8 mouse cellular contexts compared by ENCODE assay signal in genomic region chr10:62055408-62055807, GRCm38 (mm10).
DNase-seq lines count a peak whose midpoint lies in the region; ATAC-seq and TF ChIP-seq lines count a peak whose summit lies in the region.

No protein-coding gene starts in this region.

- DNase-seq in forebrain, embryonic 11.5 days (ENCODE audit: low spot score) = peak; percentile 60
- DNase-seq in urinary bladder, postnatal 25 days (ENCODE audit: low spot score) = peak; percentile 38
- no peak for DNase-seq in urinary bladder, postnatal 4 days (ENCODE audit: low spot score in 2 of 2)
- DNase-seq in layer of hippocampus, postnatal 10 days (ENCODE audit: low spot score in 2 of 2) = peak; percentile 62 to 74
- peak; percentile 38 for DNase-seq in thymus, postnatal 14 days

- no peaks in the 10 kb centered on the region for H3K4me1 ChIP-seq in forebrain, embryonic 11.5 days (replicated peaks; ENCODE audit: control insufficient read depth, insufficient read depth, low read length)
- H3K4me1 ChIP-seq in forebrain, embryonic 16.5 days (replicated peaks; ENCODE audit: control insufficient read depth, insufficient read depth, low read length) = no peaks in the 10 kb centered on the region
- H3K4me1 ChIP-seq in embryonic fibroblast, embryonic 13.5 days (ENCODE audit: control insufficient read depth, insufficient read depth, low read length) = no peaks in the 10 kb centered on the region
- peaks cover 5% of the 10 kb centered on the region; the same call in 1 of the 2 replicates for H3K4me1 ChIP-seq in midbrain, embryonic 13.5 days (replicated peaks)

- no peak overlapping the region for H3K4me2 ChIP-seq in forebrain, embryonic 11.5 days (ENCODE audit: low read depth, low read length, severe bottlenecking)
- no peak overlapping the region for H3K4me2 ChIP-seq in forebrain, embryonic 16.5 days (ENCODE audit: low read length)
- H3K4me2 ChIP-seq in midbrain, embryonic 13.5 days (replicated peaks) = no peak overlapping the region

- no peaks in the 10 kb centered on the region for H3K36me3 ChIP-seq in forebrain, embryonic 11.5 days (ENCODE audit: control insufficient read depth, insufficient read depth, low read length)
- no peaks in the 10 kb centered on the region for H3K36me3 ChIP-seq in forebrain, embryonic 16.5 days (ENCODE audit: control insufficient read depth, insufficient read depth)
- no peaks in the 10 kb centered on the region for H3K36me3 ChIP-seq in midbrain, embryonic 13.5 days

- no peak overlapping the region for H3K27ac ChIP-seq in forebrain, embryonic 11.5 days (ENCODE audit: low read depth, low read length)
- H3K27ac ChIP-seq in forebrain, embryonic 16.5 days (ENCODE audit: low read length) = no peak overlapping the region
- no peak overlapping the region for H3K27ac ChIP-seq in embryonic fibroblast, embryonic 13.5 days (ENCODE audit: insufficient read depth, low read length)
- H3K27ac ChIP-seq in midbrain, embryonic 13.5 days = no peak overlapping the region

- TF ChIP-seq CTCF in embryonic fibroblast, embryonic 13.5 days (IDR thresholded peaks at IDR 0.05; ENCODE audit: borderline replicate concordance, insufficient read depth, low read length) = peak; percentile 54; the same call in 1 of the 2 replicates

- H3K9me3 ChIP-seq in forebrain, embryonic 11.5 days (ENCODE audit: control insufficient read depth, low read length) = no peaks in the 10 kb centered on the region
- no peaks in the 10 kb centered on the region for H3K9me3 ChIP-seq in forebrain, embryonic 16.5 days (ENCODE audit: control insufficient read depth, low read length)
- H3K9me3 ChIP-seq in midbrain, embryonic 13.5 days = no peaks in the 10 kb centered on the region

- 51% methylated on average over 2 of the region's 2 CpGs for WGBS in forebrain, embryonic 11.5 days
- WGBS in forebrain, embryonic 16.5 days = 44% methylated on average over 2 of the region's 2 CpGs
- WGBS in midbrain, embryonic 13.5 days = 39% methylated on average over 2 of the region's 2 CpGs

- no peaks in the 10 kb centered on the region for H3K27me3 ChIP-seq in forebrain, embryonic 11.5 days (ENCODE audit: control insufficient read depth, insufficient read depth, low read length)
- no peaks in the 10 kb centered on the region for H3K27me3 ChIP-seq in forebrain, embryonic 16.5 days (replicated peaks; ENCODE audit: control insufficient read depth, insufficient read depth, low read length)
- no peaks in the 10 kb centered on the region for H3K27me3 ChIP-seq in midbrain, embryonic 13.5 days

- ATAC-seq in forebrain, embryonic 11.5 days (replicated peaks; ENCODE audit: low FRiP score) = no peak
- no peak for ATAC-seq in forebrain, embryonic 16.5 days
- peak; percentile 67 for ATAC-seq in midbrain, embryonic 13.5 days

- H3K4me3 ChIP-seq in forebrain, embryonic 11.5 days (ENCODE audit: low read depth, low read length) = no peak overlapping the region
- no peak overlapping the region for H3K4me3 ChIP-seq in forebrain, embryonic 16.5 days (replicated peaks; ENCODE audit: low read length)
- no peak overlapping the region for H3K4me3 ChIP-seq in embryonic fibroblast, embryonic 13.5 days (ENCODE audit: insufficient read depth, low read length)
- no peak overlapping the region for H3K4me3 ChIP-seq in midbrain, embryonic 13.5 days (replicated peaks)

- no peak for TF ChIP-seq POLR2A in embryonic fibroblast, embryonic 13.5 days (IDR thresholded peaks at IDR 0.05; ENCODE audit: low read depth, low read length)

- no peak overlapping the region for H3K9ac ChIP-seq in forebrain, embryonic 11.5 days (ENCODE audit: low read length)
- H3K9ac ChIP-seq in forebrain, embryonic 16.5 days (replicated peaks; ENCODE audit: low read depth, low read length) = no peak overlapping the region
- H3K9ac ChIP-seq in midbrain, embryonic 13.5 days (replicated peaks) = no peak overlapping the region

Comparison
In these comparisons a context has a peak if more than half of its experiments do, and no peak if none do; other contexts are left out.
1. DNase-seq: peak in forebrain, embryonic 11.5 days (single experiment), urinary bladder, postnatal 25 days (single experiment), layer of hippocampus, postnatal 10 days (2 of 2) and thymus, postnatal 14 days (single experiment); none in urinary bladder, postnatal 4 days (0 of 2).